Mouse (Mus musculus): ENCODE measurements at regions not wholly inside any gene's neighbourhood (a gene's known extent, or its start where the extent isn't known, plus 50 kb on each side); places are given as distances from the start of the nearest gene placed in this dataset.
A peak's percentile ranks its signal among the peaks of the same experiment; 100 is the strongest.

DNA sequence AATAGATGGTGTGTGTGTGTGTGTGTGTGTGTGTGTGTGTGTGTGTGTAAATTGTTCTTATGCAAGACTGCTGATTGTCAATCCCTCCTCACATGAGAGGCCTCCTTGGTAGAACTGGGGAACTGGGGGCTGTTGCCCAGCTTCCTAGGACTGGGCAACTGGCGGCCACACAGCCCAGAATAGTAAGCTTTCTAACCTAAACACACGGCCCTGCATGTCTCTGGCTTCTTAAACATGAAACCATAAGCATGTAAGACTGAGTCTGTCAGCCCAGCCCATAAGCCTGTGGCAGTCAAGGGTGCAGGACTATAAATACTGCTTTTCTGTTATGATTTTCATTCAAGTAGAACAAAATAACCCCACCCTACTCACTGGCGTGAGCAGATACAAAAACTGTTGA lies 60.7 kb downstream of the Ifng start:
- no peaks in the 10 kb centered on the region for H3K4me1 ChIP-seq (ENCODE audit: control insufficient read depth, insufficient read depth, low read length)
- H3K9ac ChIP-seq (ENCODE audit: low read depth, low read length) = no peak overlapping the region
- intact Hi-C loops (cut with DNase I) = no loop called here
- H3K4me3 ChIP-seq = no peak overlapping the region
- WGBS = 56% methylated on average over 3 of the region's 3 CpGs
- H3K27ac ChIP-seq = no peak overlapping the region
- TF ChIP-seq CTCF (IDR thresholded peaks at IDR 0.05) = no peak
- H3K27me3 ChIP-seq (ENCODE audit: control insufficient read depth, insufficient read depth, low read length) = no peaks in the 10 kb centered on the region
- no peak for DNase-seq
- H3K36me3 ChIP-seq (ENCODE audit: control insufficient read depth, insufficient read depth, low read length) = no peaks in the 10 kb centered on the region
- H3K79me2 ChIP-seq (replicated peaks; ENCODE audit: control insufficient read depth, insufficient read depth, low read length) = no peaks in the 10 kb centered on the region

DNA sequence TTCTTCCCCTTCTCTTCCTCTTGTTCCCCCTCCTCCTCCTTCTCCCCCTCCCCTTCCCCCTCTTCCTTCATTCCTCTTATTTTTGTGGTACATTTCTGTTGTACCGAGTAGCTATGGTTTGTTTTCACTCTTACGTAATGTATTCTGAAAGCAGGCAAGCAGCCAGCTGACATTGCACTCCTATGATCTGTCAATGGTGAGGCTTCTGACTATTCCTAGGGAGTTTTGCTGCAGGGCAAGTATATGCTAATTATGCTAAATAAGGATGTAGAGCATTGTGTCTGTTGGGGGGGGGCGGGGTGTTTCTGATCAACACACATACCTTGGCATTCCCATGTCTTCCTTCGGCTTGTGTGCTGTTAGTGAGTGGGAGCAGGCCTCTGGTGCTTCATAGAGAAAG lies 64.0 kb downstream of the Ifng start:
- Histone ChIP-seq H3K36me3 (ENCODE audit: control insufficient read depth, insufficient read depth, low read length) (no peaks in the 10 kb centered on the region), H3K27me3 (ENCODE audit: control insufficient read depth, insufficient read depth, low read length) (no peaks in the 10 kb centered on the region), H3K27ac (no peak overlapping the region), H3K9ac (ENCODE audit: low read depth, low read length) (no peak overlapping the region), H3K4me1 (ENCODE audit: control insufficient read depth, insufficient read depth, low read length) (no peaks in the 10 kb centered on the region), H3K79me2 (replicated peaks; ENCODE audit: control insufficient read depth, insufficient read depth, low read length) (no peaks in the 10 kb centered on the region), H3K4me3 (no peak overlapping the region)
- intact Hi-C loops (cut with DNase I) = no loop called here
- no peak for TF ChIP-seq EP300 (IDR thresholded peaks at IDR 0.05; ENCODE audit: insufficient read depth, low read depth, low read length)
- DNase-seq = no peak
- WGBS = 57% methylated on average over 4 of the region's 4 CpGs

DNA sequence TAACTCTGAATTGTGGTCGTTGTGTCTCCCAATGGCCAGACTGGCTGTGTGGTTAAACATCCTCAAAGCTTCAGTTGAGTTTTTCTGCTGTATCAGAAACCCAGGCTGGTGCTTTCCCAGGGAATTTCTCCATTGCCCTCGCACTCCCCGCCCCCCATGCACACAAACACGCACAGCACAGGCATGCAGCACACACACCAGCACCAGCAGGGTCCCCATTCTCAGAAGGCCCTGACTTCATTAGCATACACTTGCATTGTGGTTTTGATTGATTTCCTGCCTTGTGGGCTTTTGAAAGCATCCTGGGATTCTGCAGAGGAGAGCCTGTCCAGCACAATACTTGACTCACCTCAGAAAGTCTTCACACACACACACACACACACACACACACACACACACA lies 65.3 kb downstream of the Ifng start:
- WGBS = 79% methylated on average over 4 of the region's 4 CpGs
- intact Hi-C loops (cut with DNase I) = no loop called here

DNA sequence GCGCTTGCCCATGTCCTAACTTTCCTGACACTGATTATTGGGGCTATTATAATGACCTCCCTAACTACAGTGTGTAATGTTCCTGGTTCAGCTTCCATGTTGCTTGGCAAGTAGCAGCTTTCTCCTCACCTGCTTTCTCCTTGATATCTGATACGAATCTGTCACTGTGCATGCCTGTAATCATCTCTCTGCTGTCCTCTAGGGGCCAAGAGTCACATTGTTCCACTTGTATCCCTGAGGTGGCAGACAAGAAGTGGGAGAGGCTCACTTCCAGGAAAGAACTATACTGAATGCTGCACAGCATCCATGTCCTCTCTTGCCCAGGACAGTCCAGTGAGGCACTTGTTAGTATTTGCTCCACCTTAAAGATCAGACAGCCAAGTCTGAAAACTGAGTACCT lies 66.8 kb downstream of the Ifng start:
- Histone ChIP-seq H3K36me3 (ENCODE audit: control insufficient read depth, insufficient read depth, low read length) (no peaks in the 10 kb centered on the region), H3K4me3 (no peak overlapping the region), H3K4me1 (ENCODE audit: control insufficient read depth, insufficient read depth, low read length) (no peaks in the 10 kb centered on the region), H3K27me3 (ENCODE audit: control insufficient read depth, insufficient read depth, low read length) (no peaks in the 10 kb centered on the region), H3K79me2 (replicated peaks; ENCODE audit: control insufficient read depth, insufficient read depth, low read length) (no peaks in the 10 kb centered on the region), H3K9ac (ENCODE audit: low read depth, low read length) (no peak overlapping the region), H3K27ac (no peak overlapping the region)
- TF ChIP-seq POLR2A (IDR thresholded peaks at IDR 0.05; ENCODE audit: insufficient read depth, low read depth, low read length) (no peak), CTCF (IDR thresholded peaks at IDR 0.05) (peak; percentile 50), EP300 (IDR thresholded peaks at IDR 0.05; ENCODE audit: insufficient read depth, low read depth, low read length) (no peak)
- intact Hi-C loops (cut with DNase I) = no loop called here
- DNase-seq = no peak
- WGBS = 48% methylated on average over 2 of the region's 2 CpGs

More for the DNA sequence above, 65.3 kb downstream of the Ifng start:
- Histone ChIP-seq H3K36me3 (ENCODE audit: control insufficient read depth, insufficient read depth, low read length) (no peaks in the 10 kb centered on the region), H3K4me3 (no peak overlapping the region), H3K27me3 (ENCODE audit: control insufficient read depth, insufficient read depth, low read length) (no peaks in the 10 kb centered on the region), H3K4me1 (ENCODE audit: control insufficient read depth, insufficient read depth, low read length) (no peaks in the 10 kb centered on the region), H3K27ac (no peak overlapping the region), H3K9ac (ENCODE audit: low read depth, low read length) (no peak overlapping the region), H3K79me2 (replicated peaks; ENCODE audit: control insufficient read depth, insufficient read depth, low read length) (no peaks in the 10 kb centered on the region)
- no peak for DNase-seq
- TF ChIP-seq CTCF (IDR thresholded peaks at IDR 0.05) (no peak), EP300 (IDR thresholded peaks at IDR 0.05; ENCODE audit: insufficient read depth, low read depth, low read length) (no peak), POLR2A (IDR thresholded peaks at IDR 0.05; ENCODE audit: insufficient read depth, low read depth, low read length) (no peak)

DNA sequence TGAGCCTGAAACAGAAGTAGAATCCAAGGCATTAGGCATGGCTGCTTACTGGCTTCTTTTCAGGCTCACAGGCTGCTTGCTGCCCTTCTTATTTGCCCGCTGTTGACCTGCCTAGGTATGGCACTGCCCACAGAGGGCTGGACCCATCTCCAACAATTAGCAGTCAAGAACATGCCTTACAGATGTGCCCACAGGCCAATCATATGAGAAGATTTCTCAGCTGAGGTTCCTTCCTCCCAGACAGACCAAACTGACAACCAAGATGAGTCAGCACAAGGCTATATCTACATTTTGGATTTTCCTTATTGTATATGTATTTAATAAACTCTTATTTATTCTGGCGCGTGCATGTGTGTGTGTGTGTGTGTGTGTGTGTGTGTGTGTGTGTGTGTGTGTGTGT lies 76.0 kb downstream of the Ifng start:
- DNase-seq = no peak
- Histone ChIP-seq H3K27me3 (ENCODE audit: control insufficient read depth, insufficient read depth, low read length) (no peaks in the 10 kb centered on the region), H3K4me3 (no peak overlapping the region), H3K4me1 (ENCODE audit: control insufficient read depth, insufficient read depth, low read length) (no peaks in the 10 kb centered on the region), H3K27ac (no peak overlapping the region), H3K79me2 (replicated peaks; ENCODE audit: control insufficient read depth, insufficient read depth, low read length) (no peaks in the 10 kb centered on the region), H3K36me3 (ENCODE audit: control insufficient read depth, insufficient read depth, low read length) (no peaks in the 10 kb centered on the region), H3K9ac (ENCODE audit: low read depth, low read length) (no peak overlapping the region)
- TF ChIP-seq POLR2A (IDR thresholded peaks at IDR 0.05; ENCODE audit: insufficient read depth, low read depth, low read length) = no peak
- TF ChIP-seq CTCF (IDR thresholded peaks at IDR 0.05) = no peak
- intact Hi-C loops (cut with DNase I) = no loop called here
- WGBS = 95% methylated on average over 3 of the region's 3 CpGs

DNA sequence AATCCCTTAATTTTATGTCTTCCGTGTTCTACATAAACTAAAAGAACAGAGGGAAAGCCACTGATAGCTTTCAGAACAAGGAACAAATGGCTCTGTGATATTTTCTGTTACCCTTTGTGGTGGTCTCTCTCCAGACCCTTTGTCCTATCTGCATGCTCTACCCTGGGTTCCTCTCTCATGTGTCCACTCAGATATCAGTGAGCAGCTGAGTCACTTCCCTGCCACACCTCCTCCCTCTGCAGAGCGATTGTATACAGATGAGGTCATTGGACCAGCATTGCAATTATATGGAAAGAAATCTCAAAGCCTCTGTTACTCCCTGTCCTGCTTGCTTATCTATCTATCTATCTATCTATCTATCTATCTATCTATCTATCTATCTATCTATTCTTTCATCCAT lies 77.1 kb downstream of the Ifng start:
- TF ChIP-seq POLR2A (IDR thresholded peaks at IDR 0.05; ENCODE audit: insufficient read depth, low read depth, low read length) (no peak), CTCF (IDR thresholded peaks at IDR 0.05) (no peak), EP300 (IDR thresholded peaks at IDR 0.05; ENCODE audit: insufficient read depth, low read depth, low read length) (no peak)
- intact Hi-C loops (cut with DNase I) = no loop called here
- no peak for DNase-seq
- no peaks in the 10 kb centered on the region for H3K27me3 ChIP-seq (ENCODE audit: control insufficient read depth, insufficient read depth, low read length)
- no peaks in the 10 kb centered on the region for H3K4me1 ChIP-seq (ENCODE audit: control insufficient read depth, insufficient read depth, low read length)
- H3K27ac ChIP-seq = no peak overlapping the region
- H3K9ac ChIP-seq (ENCODE audit: low read depth, low read length) = no peak overlapping the region
- WGBS = 51% methylated on average over 2 of the region's 2 CpGs
- no peak overlapping the region for H3K4me3 ChIP-seq
- H3K79me2 ChIP-seq (replicated peaks; ENCODE audit: control insufficient read depth, insufficient read depth, low read length) = no peaks in the 10 kb centered on the region
- no peaks in the 10 kb centered on the region for H3K36me3 ChIP-seq (ENCODE audit: control insufficient read depth, insufficient read depth, low read length)

DNA sequence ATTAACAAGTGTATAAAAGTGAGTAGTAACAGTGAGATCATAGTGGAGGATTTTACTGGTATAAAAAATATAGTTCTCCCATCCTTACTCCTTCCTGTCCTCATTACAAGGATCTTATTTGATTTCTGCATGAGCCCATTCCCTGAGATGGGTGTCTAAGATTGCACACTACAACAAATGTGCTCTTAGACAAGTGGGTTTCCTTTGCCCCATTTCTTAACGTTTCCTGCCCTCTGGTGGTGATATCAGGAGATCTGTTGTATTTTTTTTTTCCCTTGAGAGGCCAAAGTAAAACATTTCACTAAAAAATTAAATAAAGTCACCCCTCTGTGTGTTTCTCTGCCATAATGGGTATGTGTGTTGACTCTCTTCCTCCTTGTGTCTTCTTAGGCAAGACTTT lies 105.1 kb downstream of the Ifng start:
- Histone ChIP-seq H3K4me3 (no peak overlapping the region), H3K27ac (no peak overlapping the region), H3K9ac (ENCODE audit: low read depth, low read length) (no peak overlapping the region), H3K79me2 (replicated peaks; ENCODE audit: control insufficient read depth, insufficient read depth, low read length) (no peaks in the 10 kb centered on the region), H3K27me3 (ENCODE audit: control insufficient read depth, insufficient read depth, low read length) (no peaks in the 10 kb centered on the region), H3K36me3 (ENCODE audit: control insufficient read depth, insufficient read depth, low read length) (no peaks in the 10 kb centered on the region), H3K4me1 (ENCODE audit: control insufficient read depth, insufficient read depth, low read length) (no peaks in the 10 kb centered on the region)
- no peak for DNase-seq
- intact Hi-C loops (cut with DNase I) = loop anchor here (2.0 to 10.0 kb wide), 2 partner anchors 101 to 387 kb away; partner anchors contain the start of gene Ifng
- TF ChIP-seq EP300 (IDR thresholded peaks at IDR 0.05; ENCODE audit: insufficient read depth, low read depth, low read length) (no peak), POLR2A (IDR thresholded peaks at IDR 0.05; ENCODE audit: insufficient read depth, low read depth, low read length) (no peak), CTCF (IDR thresholded peaks at IDR 0.05) (peak; percentile 58)
- WGBS = 2% methylated on average over 1 of the region's 1 CpGs
